Mouse (Mus musculus) heart, postnatal 14 days (tissue): ENCODE data around the gene Anapc16. TPM values are rescaled to one million over a fixed set of nuclear protein-coding genes. Genes with fewer than 3 reads are reported as not detected.

Experiments
- DNase-seq, 2 experiments: peaks; one replicate each; pipeline ENCODE4 v3.0.0; 2021 to 2022
- intact Hi-C: fragments of 180-260 bp; cut with DNase I; formaldehyde crosslinking; loops from one replicate; pipeline ENCODE4 v1.15.1; 2025
- long read RNA-seq, 2 experiments: library from polyadenylated mRNA; stranded (forward); transcript quantifications; one replicate each; pipeline ENCODE4 v2.0.0; 2021
- total RNA-seq, 2 experiments: library from RNA; stranded (reverse); gene quantifications; 2 replicates each; pipeline ENCODE4 v1.2.3; 2021

The Anapc16 gene
- total RNA-seq, result 10 to 100 TPM; 64.8 to 70.1 TPM
- long read RNA-seq, experiment 1, transcript Anapc16-205 (3 exons, 566 nt), result minor isoform, 6 of 56 reads
- long read RNA-seq, experiment 1, transcript Anapc16-204 (4 exons, 1,852 nt), result major isoform, 41 of 56 reads
- long read RNA-seq, experiment 1, partial matches to known transcripts, result 2 of 56 reads
- long read RNA-seq, experiment 1, other reads (novel, unspliced or antisense), result 3 of 56 reads
- long read RNA-seq, experiment 2, transcript Anapc16-204 (4 exons, 1,852 nt), result major isoform, 23 of 29 reads
- long read RNA-seq, experiment 2, partial matches to known transcripts, result 0 of 29 reads
- long read RNA-seq, experiment 2, other reads (novel, unspliced or antisense), result 3 of 29 reads

- intact Hi-C loops, result loop anchor here (1.0 to 5.0 kb wide), 3 partner anchors 51 to 109 kb away; partner anchors contain the start of gene Ddit4
These were observed at the start of gene Anapc16, which contains the start of gene Ascc1 for GRCm38 (mm10) chr10:60002673-60003212. Gene Anapc16, minus strand, starts transcription at chr10:60003135. Gene Ascc1, plus strand, starts transcription at chr10:60002805.

GRCm38 (mm10) chr10:60050581-60050980, 47.6 kb upstream of the Anapc16 start:
- intact Hi-C loops, result no loop called here

More at GRCm38 (mm10) chr10:60002673-60003212, at the start of gene Anapc16, which contains the start of gene Ascc1:
- DNase-seq, result peak; percentile 98

GRCm38 (mm10) chr10:60046696-60047095, 43.8 kb upstream of the Anapc16 start:
- peak in 1 of 2 experiments; percentile 10 for DNase-seq
- intact Hi-C loops, result no loop called here

More at GRCm38 (mm10) chr10:60050581-60050980, 47.6 kb upstream of the Anapc16 start:
- DNase-seq, result no peak

- DNase-seq, result no peak
- intact Hi-C loops, result no loop called here
These were observed 39.5 kb upstream of the Anapc16 start for GRCm38 (mm10) chr10:60042350-60042922.

- intact Hi-C loops, result no loop called here
- DNase-seq, result no peak
These were observed 32.8 kb upstream of the Anapc16 start for GRCm38 (mm10) chr10:60035744-60036143.

- DNase-seq, result no peak
- intact Hi-C loops, result no loop called here
These were observed 31.7 kb upstream of the Anapc16 start for GRCm38 (mm10) chr10:60034621-60035020.

- DNase-seq, result peak in 1 of 2 experiments; percentile 3
- intact Hi-C loops, result no loop called here
These were observed 30.1 kb upstream of the Anapc16 start for GRCm38 (mm10) chr10:60033064-60033463.

GRCm38 (mm10) chr10:60032622-60033021, 29.7 kb upstream of the Anapc16 start:
- DNase-seq, result no peak
- intact Hi-C loops, result no loop called here

GRCm38 (mm10) chr10:60031985-60032384, 29.1 kb upstream of the Anapc16 start:
- intact Hi-C loops, result no loop called here
- no peak for DNase-seq

GRCm38 (mm10) chr10:60031562-60031961, 28.6 kb upstream of the Anapc16 start:
- intact Hi-C loops, result no loop called here
- DNase-seq, result peak in 1 of 2 experiments; percentile 21

- intact Hi-C loops, result no loop called here
- DNase-seq, result no peak
These were observed 26.5 kb upstream of the Anapc16 start for GRCm38 (mm10) chr10:60029387-60029786.

- intact Hi-C loops, result no loop called here
- DNase-seq, result no peak
These were observed 26.0 kb upstream of the Anapc16 start for GRCm38 (mm10) chr10:60028979-60029378.

- intact Hi-C loops, result no loop called here
- DNase-seq, result no peak
These were observed 25.2 kb upstream of the Anapc16 start for GRCm38 (mm10) chr10:60028181-60028580.

- no peak for DNase-seq
- intact Hi-C loops, result no loop called here
These were observed 24.7 kb upstream of the Anapc16 start for GRCm38 (mm10) chr10:60027619-60028084.

- no peak for DNase-seq
- intact Hi-C loops, result no loop called here
These were observed 23.9 kb upstream of the Anapc16 start for GRCm38 (mm10) chr10:60026759-60027395.

GRCm38 (mm10) chr10:60023751-60024150, 20.8 kb upstream of the Anapc16 start:
- no peak for DNase-seq
- intact Hi-C loops, result no loop called here

- intact Hi-C loops, result no loop called here
- no peak for DNase-seq
These were observed 16.4 kb upstream of the Anapc16 start for GRCm38 (mm10) chr10:60019299-60019698.

GRCm38 (mm10) chr10:60016223-60016622, 13.3 kb upstream of the Anapc16 start:
- DNase-seq, result no peak
- intact Hi-C loops, result no loop called here

- DNase-seq, result no peak
- intact Hi-C loops, result no loop called here
These were observed 6.2 kb upstream of the Anapc16 start for GRCm38 (mm10) chr10:60009115-60009514.

GRCm38 (mm10) chr10:60005264-60005663, 2.3 kb upstream of the Anapc16 start:
- intact Hi-C loops, result no loop called here
- DNase-seq, result peak in 1 of 2 experiments; percentile 25

- no peak for DNase-seq
- intact Hi-C loops, result loop anchor here (1.0 to 5.0 kb wide), 3 partner anchors 53 to 111 kb away; partner anchors contain the start of gene Ddit4
These were observed 912 bp upstream of the Anapc16 start for GRCm38 (mm10) chr10:60003847-60004246.
